Mouse (Mus musculus) frontal cortex, postnatal 36 days (tissue): ENCODE measurements around the gene AC161166.1.
A peak's percentile ranks its signal among the peaks of the same experiment; 100 is the strongest.

Experiments used
- DNase-seq, 2 experiments: peaks; one replicate each; pipeline ENCODE4 v3.0.0; 2022; ENCODE audit warnings: low spot score in 2 of 2

AC161166.1 gene

GRCm38 (mm10) chr7:24512355-24512754 is at the start of gene AC161166.1:
TSS of gene AC161166.1 (minus strand) at chr7:24512455.
- DNase-seq = no peak

- DNase-seq = no peak
Observed at GRCm38 (mm10) chr7:24561450-24561849, 49.2 kb upstream of the AC161166.1 start.

- no peak for DNase-seq
Observed at GRCm38 (mm10) chr7:24555786-24556185, 43.5 kb upstream of the AC161166.1 start.

- no peak for DNase-seq
Observed at GRCm38 (mm10) chr7:24551985-24552759, 39.9 kb upstream of the AC161166.1 start.

DNA sequence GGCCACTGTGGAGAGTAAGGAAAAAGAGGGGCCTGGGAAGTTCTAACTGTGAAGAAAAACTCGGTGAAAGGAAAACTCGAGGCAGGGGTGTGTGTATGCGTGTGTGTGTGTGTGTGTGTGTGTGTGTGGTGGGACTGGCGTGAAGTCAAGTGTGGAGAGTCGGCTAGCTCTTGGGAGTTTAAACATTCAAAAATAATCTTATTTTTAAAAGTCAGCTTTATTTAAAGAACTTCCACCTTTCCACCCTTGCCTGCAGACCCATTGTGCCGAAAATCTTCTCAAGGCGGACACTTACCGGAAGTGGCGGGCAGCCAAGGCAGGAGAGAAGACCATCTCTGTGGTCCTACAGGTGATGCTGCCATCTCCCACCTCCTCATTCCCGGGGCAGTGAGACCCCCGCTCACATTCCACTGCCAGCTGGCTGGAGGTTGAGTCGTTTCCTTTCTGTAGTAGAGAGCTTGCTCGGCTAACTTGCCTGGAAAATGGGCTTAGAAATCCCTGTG is 35.3 kb upstream of the AC161166.1 start:
- no peak for DNase-seq

- DNase-seq = peak; percentile 99
Observed at GRCm38 (mm10) chr7:24546634-24547389, 34.6 kb upstream of the AC161166.1 start.

- DNase-seq = no peak
Observed at GRCm38 (mm10) chr7:24546068-24546614, 33.9 kb upstream of the AC161166.1 start, which contains the start of the genes Pinlyp and Xrcc1. TSS of gene Pinlyp (minus strand) at chr7:24546118. TSS of gene Xrcc1 (plus strand) at chr7:24546289.

GRCm38 (mm10) chr7:24544506-24544905 is 32.3 kb upstream of the AC161166.1 start:
- DNase-seq = no peak

- no peak for DNase-seq
Observed at GRCm38 (mm10) chr7:24539686-24540085, 27.4 kb upstream of the AC161166.1 start.

DNA sequence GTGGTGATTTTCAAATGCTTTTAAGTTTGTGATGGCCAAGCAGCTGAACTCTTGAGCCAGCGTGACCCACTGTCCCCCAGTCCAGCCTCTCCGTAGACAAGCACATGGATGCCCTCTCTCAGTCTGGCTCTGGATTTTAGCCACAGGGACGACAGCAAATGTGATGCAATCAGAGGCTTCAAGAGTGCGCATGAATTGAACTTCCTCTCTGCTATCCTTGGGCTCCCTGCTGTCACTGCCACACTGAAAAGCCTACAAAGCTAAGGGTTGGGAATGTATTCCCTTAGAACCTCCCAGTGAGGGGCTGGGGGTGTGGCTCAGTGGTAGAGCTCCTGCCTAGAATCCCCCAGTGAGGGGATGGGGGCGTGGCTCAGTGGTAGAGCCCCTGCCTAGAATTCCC is 26.4 kb upstream of the AC161166.1 start:
- DNase-seq = no peak

- DNase-seq = no peak
Observed at GRCm38 (mm10) chr7:24538154-24538553, 25.9 kb upstream of the AC161166.1 start.

DNA sequence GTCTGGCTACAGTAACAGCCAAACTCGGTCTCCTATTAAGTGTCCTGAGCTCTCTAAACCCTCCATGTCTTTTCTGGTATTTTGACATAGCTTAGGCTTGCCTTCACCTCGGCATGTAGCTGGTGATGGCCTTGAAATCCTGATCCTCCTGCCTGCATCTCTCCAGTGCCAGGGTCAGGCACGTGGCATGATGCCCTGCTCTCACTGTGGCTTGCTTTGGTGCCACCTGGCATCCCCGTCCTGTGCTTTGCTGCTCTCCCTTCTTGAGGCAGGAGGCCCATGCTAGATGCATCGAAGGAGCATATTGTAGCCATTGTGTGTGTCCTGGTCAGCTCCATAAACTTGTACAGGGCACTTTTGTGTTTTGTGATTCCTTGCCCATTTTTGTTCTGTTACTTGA is 25.3 kb upstream of the AC161166.1 start:
- DNase-seq = no peak

GRCm38 (mm10) chr7:24537081-24537480 is 24.8 kb upstream of the AC161166.1 start:
- no peak for DNase-seq

DNA sequence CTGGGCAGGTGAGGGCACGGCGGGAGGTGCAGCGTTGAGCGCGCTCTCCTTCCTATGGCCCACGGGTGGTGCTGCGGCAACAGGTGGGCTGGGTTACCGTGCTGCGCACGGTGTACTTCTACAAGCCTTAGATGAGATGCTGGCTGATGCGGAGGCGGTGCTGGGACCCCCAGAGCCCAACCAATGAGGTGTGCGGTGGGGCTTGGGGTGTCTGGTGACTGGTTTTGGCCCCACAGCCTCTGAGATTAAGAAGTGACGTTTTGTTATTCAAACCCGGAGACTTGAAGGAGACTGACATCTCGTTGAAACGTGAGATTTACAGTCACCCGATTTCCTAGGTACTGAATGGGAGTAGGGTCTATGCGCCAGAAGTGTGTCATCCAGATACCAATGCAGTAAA is 22.0 kb upstream of the AC161166.1 start:
- DNase-seq = no peak

DNA sequence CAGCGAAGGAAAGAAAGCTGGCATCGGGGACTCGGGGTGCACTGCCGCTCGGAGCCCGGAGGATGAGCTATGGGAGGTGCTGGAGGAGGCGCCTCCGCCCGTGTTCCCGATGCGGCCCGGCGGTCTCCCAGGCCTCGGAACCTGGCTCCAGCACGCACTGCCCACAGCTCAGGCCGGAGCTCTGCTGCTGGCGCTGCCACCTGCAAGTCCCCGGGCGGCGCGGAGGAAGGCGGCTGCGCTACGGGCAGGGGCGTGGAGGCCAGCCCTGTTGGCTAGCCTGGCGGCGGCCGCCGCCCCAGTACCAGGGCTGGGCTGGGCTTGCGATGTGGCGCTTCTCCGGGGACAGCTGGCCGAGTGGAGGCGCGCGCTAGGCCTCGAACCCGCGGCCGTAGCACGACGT is 21.6 kb upstream of the AC161166.1 start:
- no peak for DNase-seq

- DNase-seq = no peak
Observed at GRCm38 (mm10) chr7:24533031-24533571, 20.8 kb upstream of the AC161166.1 start.

DNA sequence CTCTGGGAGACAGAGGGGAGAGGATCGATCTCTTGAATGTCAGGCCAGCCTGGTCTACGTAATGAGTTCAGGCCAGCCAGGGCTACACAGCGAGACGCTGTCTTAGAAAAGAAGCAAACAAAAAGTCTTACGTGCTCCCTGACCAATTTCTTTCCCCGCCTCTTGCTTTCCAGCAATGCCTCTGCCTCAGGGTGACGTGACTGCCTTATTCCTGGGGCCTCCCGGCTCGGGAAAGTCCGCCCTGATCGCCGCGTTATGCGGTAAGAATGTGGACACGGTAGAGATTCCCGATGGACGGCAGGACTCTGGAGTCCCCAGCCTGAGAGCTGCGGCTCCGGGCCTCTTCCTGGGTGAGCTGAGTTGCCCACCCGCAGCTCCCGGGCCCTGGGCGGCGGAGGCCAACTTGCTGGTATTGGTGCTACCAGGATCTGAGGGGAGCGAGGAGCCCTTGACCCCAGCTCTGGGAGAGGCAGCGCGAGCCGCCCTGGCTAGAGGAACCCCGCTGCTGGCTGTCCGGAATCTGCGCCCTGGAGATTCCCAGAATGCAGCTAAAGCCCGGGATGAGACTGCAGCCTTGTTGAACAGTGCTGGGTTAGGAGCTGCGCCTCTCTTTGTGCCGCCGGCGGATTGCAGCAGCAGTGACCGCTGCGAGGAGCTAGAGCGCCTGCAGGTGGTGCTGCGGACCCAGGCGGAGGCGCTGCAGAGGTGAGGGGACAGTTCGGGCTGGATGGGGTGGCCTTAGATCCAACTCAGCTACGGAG is 19.1 kb upstream of the AC161166.1 start:
- peak; percentile 79 to 80 for DNase-seq

GRCm38 (mm10) chr7:24530062-24530931 is 18.0 kb upstream of the AC161166.1 start, which contains the start of gene Irgq:
TSS of gene Irgq (plus strand) at chr7:24530689.
- peak; percentile 99 for DNase-seq

DNA sequence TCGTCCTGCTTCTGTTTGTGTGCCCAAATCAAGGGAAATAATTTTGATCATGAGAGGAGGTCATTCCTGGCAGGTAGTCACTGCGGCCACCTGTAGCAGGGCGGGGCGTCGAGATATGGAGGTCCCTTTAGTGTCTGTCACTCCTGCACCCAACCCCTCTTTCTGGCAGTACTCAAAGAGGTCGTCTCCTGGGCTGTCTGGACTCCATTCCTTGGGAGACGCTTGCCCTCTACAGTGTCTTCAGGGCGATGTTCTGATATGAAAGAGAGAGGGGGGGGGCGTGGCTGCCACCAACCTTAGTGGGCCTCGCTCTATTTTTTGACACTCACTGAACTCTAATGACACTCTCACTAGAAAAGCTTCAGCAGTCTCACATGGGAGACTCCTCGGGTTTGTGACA is 17.3 kb upstream of the AC161166.1 start:
- DNase-seq = no peak

DNA sequence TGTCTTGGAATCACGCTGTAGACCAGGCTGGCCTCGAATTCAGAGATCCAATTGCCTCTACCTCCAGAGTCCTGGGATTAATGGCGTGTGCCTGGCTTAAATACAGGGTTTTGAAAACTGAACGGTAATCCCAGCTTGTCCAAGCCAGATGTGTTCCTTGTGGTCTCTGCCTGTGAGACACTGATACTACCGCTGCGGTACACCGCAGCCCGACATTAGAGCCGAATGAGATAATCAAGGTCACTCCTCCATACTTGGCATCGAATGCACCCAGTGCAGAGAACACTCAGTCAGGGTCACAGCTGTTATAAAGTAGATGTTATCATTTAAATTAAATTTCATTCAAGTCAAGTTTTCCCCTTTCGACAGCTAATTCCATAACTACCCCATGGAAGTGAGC is 16.6 kb upstream of the AC161166.1 start:
- DNase-seq = no peak
